Mouse (Mus musculus) neural tube, embryonic 13.5 days (tissue): Measurements from ENCODE around the gene AC131692.1. TPM values are rescaled to one million over a fixed set of nuclear protein-coding genes. Genes with fewer than 3 reads are reported as not detected.
A peak's percentile ranks its signal among the peaks of the same experiment; 100 is the strongest.

Source experiments
- ATAC-seq: fragments of 200-750 bp; cut with Nextera tagmentation; 2 replicates; pipeline ENCODE4 v1.8.0; 2017; ENCODE audit warnings: low read depth, mild to moderate bottlenecking, moderate TSS enrichment, moderate library complexity
- H3K27ac ChIP-seq: fragments of 300-500 bp; sonication (generic); replicated peaks from 2 replicates; pipeline ENCODE4 v1.5.1; 2015; ENCODE audit warnings: moderate library complexity, mild to moderate bottlenecking, inconsistent platforms
- H3K27me3 ChIP-seq: fragments of 300-500 bp; sonication (generic); 2 replicates; pipeline ENCODE4 v1.6.1; 2015; ENCODE audit warnings: mild to moderate bottlenecking, inconsistent platforms
- H3K36me3 ChIP-seq: fragments of 300-500 bp; sonication (generic); 2 replicates; pipeline ENCODE4 v1.6.1; 2015; ENCODE audit warnings: mild to moderate bottlenecking, inconsistent platforms
- H3K4me1 ChIP-seq: fragments of 300-500 bp; sonication (generic); replicated peaks from 2 replicates; pipeline ENCODE4 v1.6.1; 2015; ENCODE audit warnings: inconsistent platforms
- H3K4me2 ChIP-seq: fragments of 300-500 bp; sonication (generic); 2 replicates; pipeline ENCODE4 v1.6.1; 2015; ENCODE audit warnings: inconsistent platforms, mild to moderate bottlenecking, moderate library complexity
- H3K4me3 ChIP-seq: fragments of 300-500 bp; sonication (generic); 2 replicates; pipeline ENCODE4 v1.5.1; 2015; ENCODE audit warnings: mild to moderate bottlenecking, inconsistent platforms
- H3K9ac ChIP-seq: fragments of 300-500 bp; sonication (generic); 2 replicates; pipeline ENCODE4 v1.6.1; 2015; ENCODE audit warnings: moderate library complexity, mild to moderate bottlenecking, inconsistent platforms
- H3K9me3 ChIP-seq: fragments of 300-500 bp; sonication (generic); 2 replicates; pipeline ENCODE4 v1.6.1; 2016; ENCODE audit warnings: inconsistent platforms
- WGBS: fragments of 180-500 bp; shearing (Covaris S2); methylation state at CpG from one replicate; pipeline ENCODE4 v1.1.7; 2015; 5-methylcytosine and 5-hydroxymethylcytosine counted together
- microRNA-seq: library from miRNA; unstranded; fragments of <30 nt; microRNA quantifications from one replicate; pipeline ENCODE4, GENCODE M21; 2016
- polyA plus RNA-seq: library from polyadenylated mRNA; unstranded; fragments of >200 nt; fragmentation: Nextera tagmentation; extraction: Ambion mirVana; gene quantifications from 2 replicates; pipeline ENCODE4 v1.2.1, GENCODE M21; 2015

AC131692.1 gene
- polyA plus RNA-seq, 1 experiment from 2014 or later: not detected

- Histone ChIP-seq H3K9ac (no peak overlapping the region), H3K9me3 (0 out of 2 replicates have a peak, but pooled peaks cover 8% of the 10 kb centered on the region), H3K36me3 (no peaks in the 10 kb centered on the region), H3K4me2 (no peak overlapping the region), H3K4me3 (no peak overlapping the region), H3K27ac (no peak overlapping the region), H3K4me1 (peaks cover 13% of the 10 kb centered on the region), H3K27me3 (no peaks in the 10 kb centered on the region; the same call in 1 of the 2 replicates)
- no peak for ATAC-seq
- 79% methylated on average over 5 of the region's 5 CpGs for WGBS
Measured at GRCm38 (mm10) chr19:6144842-6145241, 50.6 kb downstream of the AC131692.1 start.

Small RNAs within 50 kb of the gene (microRNA-seq; reads per million reads assigned to microRNA genes)
- gene Mir6988: 1.8 reads per million, percentile 5 among the genes with 10 or more reads in this experiment

Other genes starting within 250 kb of the AC131692.1 start
- gene Frmd8, start 219.1 kb upstream of the AC131692.1 start, polyA plus RNA-seq: 21.1 and 23.3 TPM in 2 replicates
- gene Slc25a45, start 216.6 kb upstream of the AC131692.1 start, polyA plus RNA-seq: 1.6 and 2.3 TPM in 2 replicates
- gene Tigd3, start 200.3 kb upstream of the AC131692.1 start, polyA plus RNA-seq: 11.1 and 11.4 TPM in 2 replicates
- gene Dpf2, start 181.4 kb upstream of the AC131692.1 start, polyA plus RNA-seq: 117 and 135 TPM in 2 replicates
- gene Cdc42ep2, start 169.6 kb upstream of the AC131692.1 start, polyA plus RNA-seq: 11.8 and 13.5 TPM in 2 replicates
- gene Pola2, start 130.2 kb upstream of the AC131692.1 start, polyA plus RNA-seq: 20.8 and 24.8 TPM in 2 replicates
- gene Slc22a20, start 108.3 kb upstream of the AC131692.1 start, polyA plus RNA-seq: not detected in 2 replicates
- gene Capn1, start 78.5 kb upstream of the AC131692.1 start, polyA plus RNA-seq: 6.9 and 7.5 TPM in 2 replicates
- 36.2 and 37.0 TPM in 2 replicates for gene Syvn1, start 47.8 kb upstream of the AC131692.1 start, polyA plus RNA-seq
- gene Mrpl49, start 36.6 kb upstream of the AC131692.1 start, polyA plus RNA-seq: 65.5 and 68.2 TPM in 2 replicates
- 578 and 624 TPM in 2 replicates for gene Fau, start 36.6 kb upstream of the AC131692.1 start, polyA plus RNA-seq
- 28.1 and 33.7 TPM in 2 replicates for gene Znhit2, start 33.2 kb upstream of the AC131692.1 start, polyA plus RNA-seq
- gene Tm7sf2, start 26.0 kb upstream of the AC131692.1 start, polyA plus RNA-seq: 48.4 and 49.6 TPM in 2 replicates
- 74.2 and 74.5 TPM in 2 replicates for gene Vps51, start 17.2 kb upstream of the AC131692.1 start, polyA plus RNA-seq
- not detected in 2 replicates for gene Tmem262, start 14.4 kb upstream of the AC131692.1 start, polyA plus RNA-seq
- 1.7 and 1.9 TPM in 2 replicates for gene Gm28374, start 12.2 kb upstream of the AC131692.1 start, polyA plus RNA-seq
- gene Zfpl1, start 9.5 kb upstream of the AC131692.1 start, polyA plus RNA-seq: 73.2 and 85.7 TPM in 2 replicates
- 6.4 and 7.3 TPM in 2 replicates for gene Cdca5, start 9.4 kb upstream of the AC131692.1 start, polyA plus RNA-seq
- 0.23 and 0.32 TPM in 2 replicates for gene Naaladl1, start 11.4 kb downstream of the AC131692.1 start, polyA plus RNA-seq
- 44.7 and 46.9 TPM in 2 replicates for gene Sac3d1, start 24.2 kb downstream of the AC131692.1 start, polyA plus RNA-seq
- gene Snx15, start 33.9 kb downstream of the AC131692.1 start, polyA plus RNA-seq: 51.6 and 56.8 TPM in 2 replicates
- not detected in 2 replicates for gene Batf2, start 46.6 kb downstream of the AC131692.1 start, polyA plus RNA-seq
- gene Arl2, start 47.1 kb downstream of the AC131692.1 start, polyA plus RNA-seq: 111 and 126 TPM in 2 replicates
- gene Majin, start 90.0 kb downstream of the AC131692.1 start, polyA plus RNA-seq: not detected in 2 replicates
- gene Gpha2, start 132.0 kb downstream of the AC131692.1 start, polyA plus RNA-seq: 0.72 TPM in 1 of 2 replicates, not detected in the other
- 103 and 111 TPM in 2 replicates for gene Ppp2r5b, start 141.5 kb downstream of the AC131692.1 start, polyA plus RNA-seq
- gene Atg2a, start 147.2 kb downstream of the AC131692.1 start, polyA plus RNA-seq: 11.6 and 11.8 TPM in 2 replicates
- gene Ehd1, start 182.3 kb downstream of the AC131692.1 start, polyA plus RNA-seq: 85.5 and 101 TPM in 2 replicates
- gene Cdc42bpg, start 212.0 kb downstream of the AC131692.1 start, polyA plus RNA-seq: 0.26 and 0.57 TPM in 2 replicates
- 71.5 and 73.9 TPM in 2 replicates for gene Men1, start 240.6 kb downstream of the AC131692.1 start, polyA plus RNA-seq
- gene Map4k2, start 246.7 kb downstream of the AC131692.1 start, polyA plus RNA-seq: 13.5 and 17.0 TPM in 2 replicates